Mouse (Mus musculus): ENCODE measurements at regions not wholly inside any gene's neighbourhood (a gene's known extent, or its start where the extent isn't known, plus 50 kb on each side); places are given as distances from the start of the nearest gene placed in this dataset.

DNA sequence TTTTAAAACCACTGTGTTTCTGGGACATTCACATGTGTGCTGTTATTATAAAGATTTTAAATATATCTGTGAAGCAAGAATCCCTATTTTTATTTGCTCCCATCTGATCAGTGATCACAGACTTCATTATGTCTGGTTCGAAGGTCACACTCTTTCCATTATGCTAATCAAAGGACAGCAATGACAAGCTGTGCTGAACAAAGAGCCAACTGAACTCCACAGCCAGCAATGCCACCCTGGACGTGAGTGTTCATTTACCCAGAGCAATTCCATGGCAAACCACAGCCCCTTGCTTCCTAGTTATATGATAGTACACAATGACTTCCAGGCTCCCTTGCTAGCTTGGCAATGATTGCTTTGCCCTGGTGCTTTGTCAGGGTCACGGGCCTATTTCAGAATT is 55.6 kb upstream of the Ccdc190 start:
- H3K4me1 ChIP-seq (ENCODE audit: control insufficient read depth, insufficient read depth, low read length): no peaks in the 10 kb centered on the region
- H3K9me3 ChIP-seq (ENCODE audit: control insufficient read depth, low read length): no peaks in the 10 kb centered on the region
- no peak overlapping the region for H3K4me2 ChIP-seq (ENCODE audit: low read depth, low read length)
- no peaks in the 10 kb centered on the region for H3K36me3 ChIP-seq (ENCODE audit: control insufficient read depth, insufficient read depth, low read length)
- no peak overlapping the region for H3K4me3 ChIP-seq (ENCODE audit: low read depth, low read length)
- WGBS: 24% methylated on average over 3 of the region's 3 CpGs
- H3K27ac ChIP-seq (ENCODE audit: low read depth, low read length): no peak overlapping the region
- H3K9ac ChIP-seq (replicated peaks; ENCODE audit: low read depth, low read length): no peak overlapping the region
- H3K27me3 ChIP-seq (ENCODE audit: control insufficient read depth, insufficient read depth, low read length): no peaks in the 10 kb centered on the region
- ATAC-seq (ENCODE audit: low read depth): no peak

DNA sequence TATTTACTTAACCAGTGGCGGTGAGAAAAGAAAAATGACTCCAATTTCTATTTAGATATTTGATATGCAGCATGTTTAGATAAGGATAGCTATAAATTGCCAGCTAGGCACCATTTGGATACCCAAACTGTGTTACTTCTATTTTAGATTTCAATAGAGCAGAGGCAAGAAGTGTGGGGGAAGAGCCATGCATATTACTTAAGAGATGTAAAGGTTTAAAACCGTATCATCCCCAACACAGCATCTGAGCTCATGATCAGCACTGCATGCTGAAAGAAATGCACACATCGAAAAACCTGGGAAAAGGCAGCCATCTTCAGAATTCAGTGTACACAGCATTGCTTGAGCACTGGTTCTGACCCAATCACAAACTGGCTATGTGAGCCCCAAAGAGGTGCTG is 59.8 kb upstream of the Ccdc190 start:
- Histone ChIP-seq H3K9ac (replicated peaks; ENCODE audit: low read depth, low read length) (no peak overlapping the region), H3K9me3 (ENCODE audit: control insufficient read depth, low read length) (no peaks in the 10 kb centered on the region), H3K4me2 (ENCODE audit: low read depth, low read length) (no peak overlapping the region), H3K36me3 (ENCODE audit: control insufficient read depth, insufficient read depth, low read length) (no peaks in the 10 kb centered on the region), H3K27ac (ENCODE audit: low read depth, low read length) (no peak overlapping the region), H3K27me3 (ENCODE audit: control insufficient read depth, insufficient read depth, low read length) (no peaks in the 10 kb centered on the region), H3K4me1 (ENCODE audit: control insufficient read depth, insufficient read depth, low read length) (no peaks in the 10 kb centered on the region), H3K4me3 (ENCODE audit: low read depth, low read length) (no peak overlapping the region)
- no peak for ATAC-seq (ENCODE audit: low read depth)
- WGBS: 82% methylated on average over 3 of the region's 3 CpGs

DNA sequence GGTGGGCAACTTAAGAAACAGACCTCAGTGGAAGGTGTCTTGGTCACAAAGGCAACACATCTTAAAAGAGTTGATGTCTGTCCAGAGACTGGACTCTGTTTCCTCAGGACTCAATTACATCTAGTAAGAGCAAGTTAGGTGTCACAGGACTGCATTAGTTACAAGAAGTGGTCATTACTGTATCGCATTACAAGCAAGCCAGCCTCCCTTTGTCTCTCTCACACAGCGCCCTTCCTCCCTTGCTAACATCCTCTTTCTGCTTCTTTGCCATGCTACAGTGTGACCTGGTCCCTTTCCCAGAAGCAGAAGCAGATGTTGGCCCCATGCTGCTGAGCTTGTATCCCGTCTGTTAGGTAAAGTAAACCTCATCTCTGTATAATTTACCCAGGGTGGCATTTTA is 61.0 kb upstream of the Ccdc190 start:
- 35% methylated on average over 3 of the region's 3 CpGs for WGBS
- no peak overlapping the region for H3K9ac ChIP-seq (replicated peaks; ENCODE audit: low read depth, low read length)
- ATAC-seq (ENCODE audit: low read depth): no peak
- no peaks in the 10 kb centered on the region for H3K9me3 ChIP-seq (ENCODE audit: control insufficient read depth, low read length)
- no peak overlapping the region for H3K27ac ChIP-seq (ENCODE audit: low read depth, low read length)
- H3K36me3 ChIP-seq (ENCODE audit: control insufficient read depth, insufficient read depth, low read length): no peaks in the 10 kb centered on the region
- no peaks in the 10 kb centered on the region for H3K4me1 ChIP-seq (ENCODE audit: control insufficient read depth, insufficient read depth, low read length)
- no peak overlapping the region for H3K4me3 ChIP-seq (ENCODE audit: low read depth, low read length)
- no peak overlapping the region for H3K4me2 ChIP-seq (ENCODE audit: low read depth, low read length)
- no peaks in the 10 kb centered on the region for H3K27me3 ChIP-seq (ENCODE audit: control insufficient read depth, insufficient read depth, low read length)

DNA sequence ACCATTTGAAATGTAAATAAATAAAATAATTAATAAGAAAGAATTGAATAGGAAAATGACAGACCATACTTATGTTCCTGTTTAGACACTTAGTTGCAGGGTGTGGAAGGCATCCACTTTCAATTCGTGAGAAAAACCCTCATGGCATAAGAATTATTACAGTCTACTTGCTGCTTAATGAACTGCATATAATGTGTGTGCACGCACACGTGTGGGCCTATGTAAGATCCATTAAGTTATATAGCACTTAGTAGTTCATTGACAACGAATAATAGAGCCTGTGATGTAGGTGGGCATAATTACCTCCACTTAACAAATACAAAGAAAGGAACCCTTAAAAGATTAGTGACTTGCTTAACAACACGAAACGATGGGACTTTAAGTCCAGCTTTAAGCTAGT is 61.6 kb upstream of the Ccdc190 start:
- Histone ChIP-seq H3K4me3 (ENCODE audit: low read depth, low read length) (no peak overlapping the region), H3K27ac (ENCODE audit: low read depth, low read length) (no peak overlapping the region), H3K27me3 (ENCODE audit: control insufficient read depth, insufficient read depth, low read length) (no peaks in the 10 kb centered on the region), H3K9me3 (ENCODE audit: control insufficient read depth, low read length) (no peaks in the 10 kb centered on the region), H3K36me3 (ENCODE audit: control insufficient read depth, insufficient read depth, low read length) (no peaks in the 10 kb centered on the region), H3K4me2 (ENCODE audit: low read depth, low read length) (no peak overlapping the region), H3K4me1 (ENCODE audit: control insufficient read depth, insufficient read depth, low read length) (no peaks in the 10 kb centered on the region), H3K9ac (replicated peaks; ENCODE audit: low read depth, low read length) (no peak overlapping the region)
- peak; percentile 61; the same call in 1 of the 2 replicates for ATAC-seq (ENCODE audit: low read depth)
- WGBS: 13% methylated on average over 6 of the region's 6 CpGs

DNA sequence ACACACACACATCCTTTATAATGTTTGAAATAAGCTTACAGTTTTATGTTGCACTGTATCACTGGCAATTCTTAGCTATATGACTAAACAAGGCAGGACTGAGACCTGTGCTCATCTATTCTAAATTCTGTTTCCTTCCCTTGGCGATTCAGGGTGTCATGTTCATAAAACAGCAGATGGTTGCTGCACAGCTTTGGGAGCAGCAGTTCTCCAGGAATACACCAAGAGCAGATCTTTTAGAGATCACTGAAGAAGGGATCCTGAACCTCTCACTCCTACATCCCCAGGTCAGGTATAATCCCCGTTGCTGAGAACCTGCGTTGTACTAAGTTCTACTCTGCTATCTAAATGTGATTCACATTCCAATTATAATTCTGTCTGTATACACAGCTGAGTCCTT is 69.4 kb upstream of the Ccdc190 start:
- H3K27ac ChIP-seq (ENCODE audit: low read depth, low read length): no peak overlapping the region
- H3K27me3 ChIP-seq (ENCODE audit: control insufficient read depth, insufficient read depth, low read length): no peaks in the 10 kb centered on the region
- no peak overlapping the region for H3K4me2 ChIP-seq (ENCODE audit: low read depth, low read length)
- H3K9ac ChIP-seq (replicated peaks; ENCODE audit: low read depth, low read length): no peak overlapping the region
- no peak for ATAC-seq (ENCODE audit: low read depth)
- no peak overlapping the region for H3K4me3 ChIP-seq (ENCODE audit: low read depth, low read length)
- no peaks in the 10 kb centered on the region for H3K4me1 ChIP-seq (ENCODE audit: control insufficient read depth, insufficient read depth, low read length)
- WGBS: 86% methylated on average over 3 of the region's 3 CpGs
- H3K9me3 ChIP-seq (ENCODE audit: control insufficient read depth, low read length): no peaks in the 10 kb centered on the region
- no peaks in the 10 kb centered on the region for H3K36me3 ChIP-seq (ENCODE audit: control insufficient read depth, insufficient read depth, low read length)

DNA sequence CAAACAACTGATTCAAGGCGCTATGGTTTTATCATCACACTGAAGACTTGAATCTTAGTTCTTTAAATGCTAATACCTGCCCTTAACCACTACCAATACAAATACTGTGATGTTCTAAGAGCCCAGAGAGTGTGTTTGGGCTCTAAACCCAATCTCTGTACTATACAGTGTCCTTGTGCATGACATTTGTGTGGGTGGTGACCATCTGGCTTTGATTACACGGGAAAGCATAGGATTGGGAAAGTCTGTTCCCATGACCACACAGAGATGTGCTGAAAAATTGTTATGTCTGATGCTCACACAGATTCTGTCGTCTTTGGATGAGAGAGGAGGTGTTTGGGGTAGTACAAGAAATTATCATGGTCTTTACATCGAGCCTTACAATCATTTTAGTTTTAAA is 76.8 kb upstream of the Ccdc190 start:
- no peak overlapping the region for H3K4me2 ChIP-seq (ENCODE audit: low read depth, low read length)
- no peaks in the 10 kb centered on the region for H3K4me1 ChIP-seq (ENCODE audit: control insufficient read depth, insufficient read depth, low read length)
- H3K9ac ChIP-seq (replicated peaks; ENCODE audit: low read depth, low read length): no peak overlapping the region
- no peak overlapping the region for H3K27ac ChIP-seq (ENCODE audit: low read depth, low read length)
- H3K36me3 ChIP-seq (ENCODE audit: control insufficient read depth, insufficient read depth, low read length): no peaks in the 10 kb centered on the region
- no peak for ATAC-seq (ENCODE audit: low read depth)
- no peaks in the 10 kb centered on the region for H3K27me3 ChIP-seq (ENCODE audit: control insufficient read depth, insufficient read depth, low read length)
- 72% methylated on average over 4 of the region's 4 CpGs for WGBS
- no peaks in the 10 kb centered on the region for H3K9me3 ChIP-seq (ENCODE audit: control insufficient read depth, low read length)
- H3K4me3 ChIP-seq (ENCODE audit: low read depth, low read length): no peak overlapping the region

DNA sequence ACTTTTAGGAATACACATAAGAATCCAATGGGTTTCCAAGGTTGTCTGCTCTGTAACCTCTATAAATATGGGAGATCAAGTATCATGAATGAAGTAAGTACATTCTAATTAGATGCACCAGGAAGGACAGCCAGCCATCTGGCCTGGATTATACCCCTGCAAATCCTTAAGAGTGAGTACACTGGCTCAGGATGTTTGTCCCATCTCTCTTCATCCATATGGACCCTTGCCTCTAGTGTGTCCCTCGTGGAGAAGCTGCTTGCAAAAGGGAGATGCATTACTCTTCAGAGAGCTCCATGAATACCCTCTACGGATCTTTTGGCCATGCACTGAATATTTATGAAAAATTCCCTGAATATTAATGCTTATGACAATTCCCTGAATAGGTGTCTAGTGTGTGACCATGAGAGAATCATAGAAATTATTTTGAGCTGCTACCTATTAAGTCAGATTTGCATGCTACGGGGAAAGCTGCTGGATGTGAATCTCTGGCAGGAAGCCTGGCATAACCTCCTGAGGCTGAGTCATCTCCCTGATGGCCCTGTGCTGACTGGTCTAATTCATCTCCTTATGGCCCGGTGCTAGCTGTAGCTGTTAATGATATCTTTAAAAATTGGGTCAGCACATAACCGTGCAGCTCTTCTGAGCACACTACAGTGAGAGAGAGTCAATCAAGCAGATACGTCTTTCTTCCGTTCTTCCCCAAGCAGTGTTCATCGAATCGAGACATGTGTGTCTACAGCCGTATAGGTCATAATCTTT is 80.0 kb upstream of the Ccdc190 start:
- H3K36me3 ChIP-seq (ENCODE audit: control insufficient read depth, insufficient read depth, low read length): no peaks in the 10 kb centered on the region
- 0 out of 2 replicates have a peak, but pooled peaks have one; percentile 21 for ATAC-seq (ENCODE audit: low read depth)
- 57% methylated on average over 10 of the region's 10 CpGs for WGBS
- H3K4me1 ChIP-seq (ENCODE audit: control insufficient read depth, insufficient read depth, low read length): no peaks in the 10 kb centered on the region
- no peak overlapping the region for H3K9ac ChIP-seq (replicated peaks; ENCODE audit: low read depth, low read length)
- no peak overlapping the region for H3K4me3 ChIP-seq (ENCODE audit: low read depth, low read length)
- H3K27ac ChIP-seq (ENCODE audit: low read depth, low read length): no peak overlapping the region
- no peaks in the 10 kb centered on the region for H3K27me3 ChIP-seq (ENCODE audit: control insufficient read depth, insufficient read depth, low read length)
- H3K4me2 ChIP-seq (ENCODE audit: low read depth, low read length): no peak overlapping the region
- no peaks in the 10 kb centered on the region for H3K9me3 ChIP-seq (ENCODE audit: control insufficient read depth, low read length)

DNA sequence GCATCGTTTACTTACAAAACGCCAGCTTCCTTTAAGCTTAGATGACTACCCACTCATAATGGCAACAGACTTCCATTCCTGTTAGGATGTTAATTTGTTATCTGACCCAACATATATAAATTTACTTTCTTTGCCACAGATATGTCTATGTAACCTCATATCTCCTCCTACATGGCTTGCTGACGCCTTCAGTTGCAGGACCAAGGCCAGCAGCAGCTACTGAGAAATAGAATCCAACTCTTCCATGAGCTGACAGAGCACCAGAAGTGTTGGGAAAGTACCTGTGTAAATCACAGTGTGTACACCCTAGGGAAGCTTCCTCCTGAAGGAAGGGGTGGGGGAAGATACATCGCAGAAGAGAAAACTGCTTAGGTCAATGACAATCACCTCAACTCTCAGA is 86.0 kb upstream of the Ccdc190 start:
- no peaks in the 10 kb centered on the region for H3K27me3 ChIP-seq (ENCODE audit: control insufficient read depth, insufficient read depth, low read length)
- 87% methylated on average over 4 of the region's 4 CpGs for WGBS

DNA sequence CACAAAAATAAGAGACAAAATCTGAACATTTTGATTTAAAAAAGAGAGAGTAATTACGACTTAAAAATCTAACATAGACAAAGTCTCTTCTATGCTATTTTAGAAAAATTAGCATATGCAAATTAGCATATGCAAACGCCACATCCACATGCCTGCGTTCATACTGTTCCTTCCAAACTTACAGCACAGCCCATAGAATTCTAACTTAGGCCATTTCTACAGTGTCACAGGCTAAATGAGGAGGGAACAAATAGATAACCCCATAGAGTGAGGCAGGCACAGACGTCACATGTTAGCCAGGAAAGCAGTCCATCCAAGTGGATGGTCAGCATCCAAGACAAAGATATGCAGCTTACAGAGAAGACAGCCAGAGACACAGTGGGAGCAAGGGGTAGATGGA is 87.5 kb upstream of the Ccdc190 start:
- ATAC-seq (ENCODE audit: low read depth): no peak
- Histone ChIP-seq H3K9me3 (ENCODE audit: control insufficient read depth, low read length) (no peaks in the 10 kb centered on the region), H3K36me3 (ENCODE audit: control insufficient read depth, insufficient read depth, low read length) (no peaks in the 10 kb centered on the region), H3K4me2 (ENCODE audit: low read depth, low read length) (no peak overlapping the region), H3K4me1 (ENCODE audit: control insufficient read depth, insufficient read depth, low read length) (no peaks in the 10 kb centered on the region), H3K9ac (replicated peaks; ENCODE audit: low read depth, low read length) (no peak overlapping the region), H3K4me3 (ENCODE audit: low read depth, low read length) (no peak overlapping the region), H3K27me3 (ENCODE audit: control insufficient read depth, insufficient read depth, low read length) (no peaks in the 10 kb centered on the region), H3K27ac (ENCODE audit: low read depth, low read length) (no peak overlapping the region)
- WGBS: 85% methylated on average over 4 of the region's 4 CpGs

More for the DNA sequence above, 86.0 kb upstream of the Ccdc190 start:
- H3K27ac ChIP-seq (ENCODE audit: low read depth, low read length): no peak overlapping the region
- no peak for ATAC-seq (ENCODE audit: low read depth)
- H3K9me3 ChIP-seq (ENCODE audit: control insufficient read depth, low read length): no peaks in the 10 kb centered on the region
- H3K9ac ChIP-seq (replicated peaks; ENCODE audit: low read depth, low read length): no peak overlapping the region
- no peaks in the 10 kb centered on the region for H3K4me1 ChIP-seq (ENCODE audit: control insufficient read depth, insufficient read depth, low read length)
- H3K4me2 ChIP-seq (ENCODE audit: low read depth, low read length): no peak overlapping the region
- H3K36me3 ChIP-seq (ENCODE audit: control insufficient read depth, insufficient read depth, low read length): no peaks in the 10 kb centered on the region
- no peak overlapping the region for H3K4me3 ChIP-seq (ENCODE audit: low read depth, low read length)
